Mouse (Mus musculus) cerebellum, adult 2 months (tissue): Measurements from ENCODE around the gene Epsti1.

Experiments used
- CTCF ChIP-seq: fragments of 200-500 bp; IDR thresholded peaks from 2 replicates; pipeline ENCODE4 v1.5.1; 2011; ENCODE audit warnings: low read depth, mild to moderate bottlenecking, control low read depth, low read length, moderate library complexity, borderline replicate concordance; ENCODE audit not compliant: insufficient read depth
- POLR2A ChIP-seq: fragments of 200-500 bp; IDR thresholded peaks from 2 replicates; pipeline ENCODE4 v1.6.1; 2011; ENCODE audit warnings: low read length, control low read depth, borderline replicate concordance; ENCODE audit not compliant: insufficient read depth

DNA sequence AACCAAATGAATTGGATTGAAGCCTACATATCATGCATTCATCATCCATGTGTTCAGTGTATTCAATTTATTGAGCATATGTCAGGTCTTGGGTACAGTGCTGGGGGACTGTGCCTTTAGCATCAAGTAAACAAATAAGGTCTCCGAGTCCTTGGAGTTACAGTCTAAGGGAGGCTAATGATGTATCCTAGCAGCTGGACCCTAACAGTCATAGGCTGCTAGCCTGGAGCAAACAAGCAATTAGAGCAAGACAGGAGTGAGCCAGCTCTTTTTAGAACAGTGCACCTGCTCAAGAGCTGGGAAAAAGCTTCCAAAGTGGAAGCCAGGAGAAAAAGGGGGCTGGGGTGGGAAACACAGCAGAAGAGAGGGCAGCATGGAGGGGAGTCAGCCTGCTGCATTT lies 27.8 kb upstream of the Epsti1 start:
- TF ChIP-seq CTCF (no peak), POLR2A (no peak)
